ENCODE assay signal across 18 mouse cellular contexts in the genomic region with DNA sequence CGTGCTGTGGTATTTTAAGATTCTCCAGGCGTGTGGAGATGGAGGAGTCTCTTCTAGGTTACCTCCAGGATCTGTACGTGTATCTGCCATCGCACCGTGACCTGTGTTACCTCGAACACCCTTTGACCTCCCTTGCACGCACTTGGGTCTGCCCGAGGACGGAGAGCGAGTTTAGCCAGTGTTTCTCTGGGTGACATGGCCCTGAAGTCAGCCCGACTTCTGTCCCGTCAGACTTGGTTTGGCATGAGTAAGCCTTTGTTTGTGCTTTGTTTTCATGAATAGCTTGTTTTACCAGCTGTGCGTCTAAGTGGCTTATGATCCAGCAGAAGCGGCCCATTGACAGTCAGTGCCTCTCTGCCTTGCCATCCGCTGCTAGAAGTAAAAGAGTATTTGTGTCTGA.
DNase-seq lines count a peak whose midpoint lies in the region; ATAC-seq lines count a peak whose summit lies in the region.
"Had no signal": no experiment of that assay in that cellular context is flagged by ENCODE, and none has a peak within 500 bp of the region (broad histone marks: within the 10 kb centered on the region; RNA-seq: fewer than 3 reads in every experiment).

No protein-coding gene starts in this region.

- 63% methylated on average over 15 of the region's 15 CpGs for WGBS in embryonic facial prominence, embryonic 13.5 days
- 59% methylated on average over 15 of the region's 15 CpGs for WGBS in embryonic facial prominence, embryonic 10.5 days
- 48% methylated on average over 15 of the region's 15 CpGs for WGBS in lung, embryonic 16.5 days
- whole genome bisulfite sequencing in embryonic facial prominence, embryonic 14.5 days = 65% methylated on average over 15 of the region's 15 CpGs
- 55% methylated on average over 15 of the region's 15 CpGs for WGBS in midbrain, embryonic 15.5 days
- WGBS in forebrain, embryonic 11.5 days = 63% methylated on average over 15 of the region's 15 CpGs
- WGBS in forebrain, embryonic 14.5 days = 68% methylated on average over 15 of the region's 15 CpGs

- ATAC-seq in embryonic facial prominence, embryonic 13.5 days (ENCODE audit: insufficient number of reproducible peaks, insufficient read depth, low FRiP score, low TSS enrichment, low read depth) = no peak
- ATAC-seq in lung, embryonic 16.5 days (ENCODE audit: low read depth) = no peak
- no peak for ATAC-seq in embryonic facial prominence, embryonic 14.5 days (ENCODE audit: low read depth)
- no peak for ATAC-seq in midbrain, embryonic 15.5 days (replicated peaks)
- ATAC-seq in forebrain, embryonic 11.5 days (replicated peaks; ENCODE audit: low FRiP score) = no peak
- ATAC-seq in forebrain, embryonic 14.5 days = no peak
- ATAC-seq: forebrain, embryonic 16.5 days had no signal

- DNase-seq in embryonic facial prominence, embryonic 10.5 days (ENCODE audit: low spot score) = no peak
- DNase-seq in lung, postnatal 25 days (ENCODE audit: low spot score) = no peak
- no peak for DNase-seq in embryonic facial prominence, embryonic 14.5 days (ENCODE audit: low spot score)
- DNase-seq in forebrain, embryonic 11.5 days (ENCODE audit: low spot score) = no peak
- DNase-seq in forebrain, embryonic 14.5 days (ENCODE audit: low spot score) = no peak
- DNase-seq: adrenal gland, adult 8-10 months; cerebellum, adult 11-12 months; cerebellum, postnatal 25 days; gastrocnemius, adult 2 months; kidney, adult 2 months; kidney, postnatal 14 days; layer of hippocampus, adult 9-11 months had no signal

- no peaks in the 10 kb centered on the region for H3K27me3 ChIP-seq in embryonic facial prominence, embryonic 13.5 days
- H3K27me3 ChIP-seq in embryonic facial prominence, embryonic 10.5 days (replicated peaks; ENCODE audit: low read depth, poor library complexity, severe bottlenecking) = peaks cover 34% of the 10 kb centered on the region; the same call in 1 of the 2 replicates
- H3K27me3 ChIP-seq in lung, embryonic 16.5 days (ENCODE audit: control insufficient read depth, insufficient read depth, low read depth, low read length) = no peaks in the 10 kb centered on the region
- H3K27me3 ChIP-seq in embryonic facial prominence, embryonic 14.5 days (replicated peaks; ENCODE audit: control insufficient read depth, insufficient read depth, low read length) = no peaks in the 10 kb centered on the region
- no peaks in the 10 kb centered on the region for H3K27me3 ChIP-seq in midbrain, embryonic 15.5 days (replicated peaks)
- 0 out of 2 replicates have a peak, but pooled peaks cover 2% of the 10 kb centered on the region for H3K27me3 ChIP-seq in forebrain, embryonic 11.5 days (ENCODE audit: control insufficient read depth, insufficient read depth, low read length)
- no peaks in the 10 kb centered on the region; the same call in 1 of the 2 replicates for H3K27me3 ChIP-seq in forebrain, embryonic 14.5 days (replicated peaks; ENCODE audit: control insufficient read depth, insufficient read depth, low read length)
- H3K27me3 ChIP-seq: heart, embryonic 15.5 days had no signal

- H3K36me3 ChIP-seq in embryonic facial prominence, embryonic 13.5 days = no peaks in the 10 kb centered on the region
- peaks cover 22% of the 10 kb centered on the region; the same call in 1 of the 2 replicates for H3K36me3 ChIP-seq in embryonic facial prominence, embryonic 10.5 days (replicated peaks)
- H3K36me3 ChIP-seq in lung, embryonic 16.5 days (ENCODE audit: control insufficient read depth, insufficient read depth, low read length) = no peaks in the 10 kb centered on the region
- H3K36me3 ChIP-seq in embryonic facial prominence, embryonic 14.5 days (ENCODE audit: control insufficient read depth, insufficient read depth, low read length) = 0 out of 2 replicates have a peak, but pooled peaks cover 3% of the 10 kb centered on the region
- H3K36me3 ChIP-seq in midbrain, embryonic 15.5 days (replicated peaks) = no peaks in the 10 kb centered on the region
- no peaks in the 10 kb centered on the region for H3K36me3 ChIP-seq in forebrain, embryonic 11.5 days (ENCODE audit: control insufficient read depth, insufficient read depth, low read length)
- no peaks in the 10 kb centered on the region for H3K36me3 ChIP-seq in forebrain, embryonic 14.5 days (ENCODE audit: control insufficient read depth, insufficient read depth, low read length)
- H3K36me3 ChIP-seq: heart, embryonic 15.5 days had no signal

- H3K9ac ChIP-seq in embryonic facial prominence, embryonic 13.5 days = no peak overlapping the region
- H3K9ac ChIP-seq in lung, embryonic 16.5 days (ENCODE audit: low read length) = no peak overlapping the region
- no peak overlapping the region for H3K9ac ChIP-seq in embryonic facial prominence, embryonic 14.5 days (ENCODE audit: low read depth, low read length)
- H3K9ac ChIP-seq in midbrain, embryonic 15.5 days = no peak overlapping the region
- H3K9ac ChIP-seq in forebrain, embryonic 11.5 days (ENCODE audit: low read length) = no peak overlapping the region
- no peak overlapping the region for H3K9ac ChIP-seq in forebrain, embryonic 14.5 days (ENCODE audit: low read length)
- H3K9ac ChIP-seq: heart, embryonic 15.5 days had no signal

- 0 out of 2 replicates have a peak overlapping the region, but pooled peaks have one; percentile 17 for H3K27ac ChIP-seq in embryonic facial prominence, embryonic 13.5 days
- H3K27ac ChIP-seq in embryonic facial prominence, embryonic 10.5 days (replicated peaks) = no peak overlapping the region
- 0 out of 2 replicates have a peak overlapping the region, but pooled peaks have one; percentile 7 for H3K27ac ChIP-seq in lung, embryonic 16.5 days (ENCODE audit: low read length)
- H3K27ac ChIP-seq in embryonic facial prominence, embryonic 14.5 days (replicated peaks; ENCODE audit: low read depth, low read length) = 0 out of 2 replicates have a peak overlapping the region, but pooled peaks have one; percentile 15
- peak overlapping the region; percentile 82 for H3K27ac ChIP-seq in midbrain, embryonic 15.5 days
- no peak overlapping the region for H3K27ac ChIP-seq in forebrain, embryonic 11.5 days (ENCODE audit: low read depth, low read length)
- H3K27ac ChIP-seq in forebrain, embryonic 14.5 days (ENCODE audit: low read depth, low read length) = no peak overlapping the region
- H3K27ac ChIP-seq: gastrocnemius, adult 2 months; heart, embryonic 15.5 days had no signal

- no peak overlapping the region for H3K4me3 ChIP-seq in embryonic facial prominence, embryonic 13.5 days
- H3K4me3 ChIP-seq in embryonic facial prominence, embryonic 10.5 days = no peak overlapping the region
- no peak overlapping the region for H3K4me3 ChIP-seq in lung, embryonic 16.5 days (ENCODE audit: low read length)
- H3K4me3 ChIP-seq in embryonic facial prominence, embryonic 14.5 days (ENCODE audit: low read depth, low read length) = no peak overlapping the region
- no peak overlapping the region for H3K4me3 ChIP-seq in midbrain, embryonic 15.5 days
- H3K4me3 ChIP-seq in forebrain, embryonic 11.5 days (ENCODE audit: low read depth, low read length) = no peak overlapping the region
- H3K4me3 ChIP-seq in forebrain, embryonic 14.5 days (ENCODE audit: low read depth, low read length) = no peak overlapping the region
- H3K4me3 ChIP-seq: erythroblast, embryonic 14.5 days; gastrocnemius, adult 2 months; heart, embryonic 15.5 days had no signal

- peaks cover 79% of the 10 kb centered on the region for H3K4me1 ChIP-seq in embryonic facial prominence, embryonic 13.5 days
- peaks cover 89% of the 10 kb centered on the region for H3K4me1 ChIP-seq in embryonic facial prominence, embryonic 10.5 days
- H3K4me1 ChIP-seq in lung, embryonic 16.5 days (replicated peaks; ENCODE audit: control insufficient read depth, insufficient read depth, low read length) = peaks cover 46% of the 10 kb centered on the region
- peaks cover 35% of the 10 kb centered on the region for H3K4me1 ChIP-seq in embryonic facial prominence, embryonic 14.5 days (ENCODE audit: control insufficient read depth, insufficient read depth, low read length)
- peaks cover 91% of the 10 kb centered on the region for H3K4me1 ChIP-seq in midbrain, embryonic 15.5 days
- H3K4me1 ChIP-seq in forebrain, embryonic 11.5 days (replicated peaks; ENCODE audit: control insufficient read depth, insufficient read depth, low read length) = peaks cover 19% of the 10 kb centered on the region
- H3K4me1 ChIP-seq in forebrain, embryonic 14.5 days (ENCODE audit: control insufficient read depth, insufficient read depth, low read length) = peaks cover 17% of the 10 kb centered on the region

- no peaks in the 10 kb centered on the region for H3K9me3 ChIP-seq in embryonic facial prominence, embryonic 13.5 days
- no peaks in the 10 kb centered on the region for H3K9me3 ChIP-seq in embryonic facial prominence, embryonic 10.5 days
- H3K9me3 ChIP-seq in lung, embryonic 16.5 days (ENCODE audit: control insufficient read depth, low read length) = no peaks in the 10 kb centered on the region
- no peaks in the 10 kb centered on the region for H3K9me3 ChIP-seq in embryonic facial prominence, embryonic 14.5 days (ENCODE audit: control insufficient read depth, low read length)
- H3K9me3 ChIP-seq in midbrain, embryonic 15.5 days = no peaks in the 10 kb centered on the region
- H3K9me3 ChIP-seq in forebrain, embryonic 11.5 days (ENCODE audit: control insufficient read depth, low read length) = no peaks in the 10 kb centered on the region
- H3K9me3 ChIP-seq in forebrain, embryonic 14.5 days (replicated peaks; ENCODE audit: control insufficient read depth, low read length) = no peaks in the 10 kb centered on the region
- H3K9me3 ChIP-seq: heart, embryonic 15.5 days had no signal

- H3K4me2 ChIP-seq in embryonic facial prominence, embryonic 13.5 days = no peak overlapping the region
- no peak overlapping the region for H3K4me2 ChIP-seq in lung, embryonic 16.5 days (ENCODE audit: low read depth, low read length)
- no peak overlapping the region for H3K4me2 ChIP-seq in embryonic facial prominence, embryonic 14.5 days (ENCODE audit: low read depth, low read length)
- no peak overlapping the region for H3K4me2 ChIP-seq in midbrain, embryonic 15.5 days
- H3K4me2 ChIP-seq in forebrain, embryonic 11.5 days (ENCODE audit: low read depth, low read length, severe bottlenecking) = no peak overlapping the region
- H3K4me2 ChIP-seq in forebrain, embryonic 14.5 days (ENCODE audit: low read length) = no peak overlapping the region
- H3K4me2 ChIP-seq: heart, embryonic 15.5 days had no signal

Comparison
In these comparisons a context has a peak if more than half of its experiments do, and no peak if none do; other contexts are left out.
1. H3K27ac ChIP-seq: peak in embryonic facial prominence, embryonic 13.5 days (single experiment), lung, embryonic 16.5 days (single experiment), embryonic facial prominence, embryonic 14.5 days (single experiment) and midbrain, embryonic 15.5 days (single experiment); none in embryonic facial prominence, embryonic 10.5 days (single experiment), forebrain, embryonic 11.5 days (single experiment) and forebrain, embryonic 14.5 days (single experiment).